Mouse (Mus musculus) MEL (cell line): ENCODE measurements at regions not wholly inside any gene's neighbourhood (a gene's known extent, or its start where the extent isn't known, plus 50 kb on each side); places are given as distances from the start of the nearest gene placed in this dataset.

Source experiments
- DNase-seq: peaks from one replicate; pipeline ENCODE4 v3.0.0; 2011; ENCODE audit warnings: low read depth, low spot score
- H3K27ac ChIP-seq: 2 replicates; pipeline ENCODE4 v1.5.1; 2012; ENCODE audit warnings: low read depth, mild to moderate bottlenecking, control low read depth, low read length, moderate library complexity; ENCODE audit not compliant: control insufficient read depth
- H3K27me3 ChIP-seq, 2 experiments: fragments of 150-350 bp in 1 of 2; sonication (generic) in 1 of 2; 2 replicates each; pipeline ENCODE4 v1.6.1; 2012; ENCODE audit warnings: low read length in 2 of 2, mild to moderate bottlenecking in 2 of 2, improper control_type of control experiment in 1 of 2, moderate library complexity in 1 of 2; ENCODE audit not compliant: insufficient read depth in 2 of 2, control insufficient read depth in 1 of 2
- H3K36me3 ChIP-seq, 2 experiments: 2 replicates each; pipeline ENCODE4 v1.6.1; 2012 to 2014; ENCODE audit warnings: low read length in 2 of 2, improper control_type of control experiment in 1 of 2, inconsistent platforms in 1 of 2, mild to moderate bottlenecking in 1 of 2; ENCODE audit not compliant: insufficient read depth in 2 of 2, control insufficient read depth in 1 of 2
- H3K4me1 ChIP-seq, 2 experiments: fragments of 150-350 bp in 1 of 2; sonication (generic) in 1 of 2; 2 replicates each; pipeline ENCODE4 v1.6.1; 2012; ENCODE audit warnings: low read length in 2 of 2, improper control_type of control experiment in 1 of 2, mild to moderate bottlenecking in 1 of 2; ENCODE audit not compliant: insufficient read depth in 2 of 2, control insufficient read depth in 1 of 2
- H3K4me3 ChIP-seq, 2 experiments: fragments of 150-350 bp in 1 of 2; sonication (generic) in 1 of 2; 2 replicates each; pipeline ENCODE4 v1.5.1; 2012; ENCODE audit warnings: low read depth in 2 of 2, low read length in 2 of 2, mild to moderate bottlenecking in 2 of 2, moderate library complexity in 2 of 2, control low read depth in 1 of 2, improper control_type of control experiment in 1 of 2; ENCODE audit not compliant: control insufficient read depth in 1 of 2, insufficient read depth in 1 of 2
- H3K79me2 ChIP-seq: 2 replicates; pipeline ENCODE4 v1.6.1; 2012; ENCODE audit warnings: mild to moderate bottlenecking, low read length, moderate library complexity; ENCODE audit not compliant: control insufficient read depth, poor library complexity, insufficient read depth
- H3K9ac ChIP-seq: 2 replicates; pipeline ENCODE4 v1.6.1; 2012; ENCODE audit warnings: low read depth, mild to moderate bottlenecking, control low read depth, low read length, moderate library complexity; ENCODE audit not compliant: control insufficient read depth, poor library complexity, severe bottlenecking
- H3K9me3 ChIP-seq: fragments of 150-350 bp; sonication (generic); replicated peaks from 2 replicates; pipeline ENCODE4 v1.6.1; 2012; ENCODE audit warnings: mild to moderate bottlenecking, low read length, improper control_type of control experiment, moderate library complexity; ENCODE audit not compliant: insufficient read depth
- CHD1 ChIP-seq: IDR thresholded peaks from 2 replicates; pipeline ENCODE4 v1.6.1; 2012; ENCODE audit warnings: low read depth, mild to moderate bottlenecking, inconsistent platforms, low read length, improper control_type of control experiment
- CTCF ChIP-seq, 3 experiments: IDR thresholded peaks in 2 of 3; conservative IDR thresholded peaks in 1 of 3; 2 replicates each; pipeline ENCODE4 v1.5.1; 2011 to 2012; ENCODE audit warnings: low read length in 3 of 3, low read depth in 2 of 3, mild to moderate bottlenecking in 2 of 3, improper control_type of control experiment in 1 of 3, inconsistent platforms in 1 of 3, mixed read lengths in 1 of 3, moderate library complexity in 1 of 3; ENCODE audit not compliant: control insufficient read depth in 1 of 3, insufficient read depth in 1 of 3, poor library complexity in 1 of 3, severe bottlenecking in 1 of 3
- E2F4 ChIP-seq: IDR thresholded peaks from 2 replicates; pipeline ENCODE4 v1.6.1; 2011; ENCODE audit warnings: low read depth, low read length, improper control_type of control experiment, borderline replicate concordance
- ELF1 ChIP-seq: IDR thresholded peaks from 2 replicates; pipeline ENCODE4 v1.6.1; 2014; ENCODE audit warnings: low read depth, mild to moderate bottlenecking, inconsistent platforms, low read length, improper control_type of control experiment, moderate library complexity
- EP300 ChIP-seq, 2 experiments: IDR thresholded peaks; 2 replicates each; pipeline ENCODE4 v1.6.1; 2011; ENCODE audit warnings: improper control_type of control experiment in 2 of 2, low read length in 2 of 2, low read depth in 1 of 2, mild to moderate bottlenecking in 1 of 2
- ETS1 ChIP-seq: IDR thresholded peaks from 2 replicates; pipeline ENCODE4 v1.6.1; 2012; ENCODE audit warnings: low read depth, mild to moderate bottlenecking, inconsistent platforms, low read length, improper control_type of control experiment, moderate library complexity
- GABPA ChIP-seq: IDR thresholded peaks from 2 replicates; pipeline ENCODE4 v1.6.1; 2012; ENCODE audit warnings: low read depth, mild to moderate bottlenecking, inconsistent platforms, low read length, improper control_type of control experiment, moderate library complexity
- HCFC1 ChIP-seq: IDR thresholded peaks from 2 replicates; pipeline ENCODE4 v1.6.1; 2012; ENCODE audit warnings: low read depth, mild to moderate bottlenecking, inconsistent platforms, low read length, improper control_type of control experiment, moderate library complexity
- MAFK ChIP-seq: IDR thresholded peaks from 2 replicates; pipeline ENCODE4 v1.6.1; 2011; ENCODE audit warnings: low read depth, mild to moderate bottlenecking, low read length, improper control_type of control experiment, borderline replicate concordance
- MAX ChIP-seq: IDR thresholded peaks from 2 replicates; pipeline ENCODE4 v1.6.1; 2011; ENCODE audit warnings: low read length, improper control_type of control experiment
- MAZ ChIP-seq: IDR thresholded peaks from 2 replicates; pipeline ENCODE4 v1.6.1; 2012; ENCODE audit warnings: low read depth, mild to moderate bottlenecking, inconsistent platforms, low read length, improper control_type of control experiment
- MEF2A ChIP-seq: IDR thresholded peaks from 2 replicates; pipeline ENCODE4 v1.6.1; 2014; ENCODE audit warnings: low read depth, mild to moderate bottlenecking, inconsistent platforms, low read length, improper control_type of control experiment; ENCODE audit not compliant: poor library complexity, insufficient replicate concordance, severe bottlenecking; ENCODE audit errors: extremely low read depth
- MYB ChIP-seq: IDR thresholded peaks from 2 replicates; pipeline ENCODE4 v1.6.1; 2011; ENCODE audit warnings: mild to moderate bottlenecking, low read depth, low read length, improper control_type of control experiment
- RAD21 ChIP-seq: IDR thresholded peaks from 2 replicates; pipeline ENCODE4 v1.6.1; 2011; ENCODE audit warnings: mild to moderate bottlenecking, low read depth, low read length, improper control_type of control experiment
- SIN3A ChIP-seq: IDR thresholded peaks from 2 replicates; pipeline ENCODE4 v1.6.1; 2012; ENCODE audit warnings: low read length, improper control_type of control experiment, inconsistent platforms
- SMC3 ChIP-seq: IDR thresholded peaks from 2 replicates; pipeline ENCODE4 v1.6.1; 2011; ENCODE audit warnings: low read depth, low read length, improper control_type of control experiment
- TAL1 ChIP-seq: IDR thresholded peaks from 2 replicates; pipeline ENCODE4 v1.6.1; 2012; ENCODE audit warnings: mild to moderate bottlenecking, inconsistent platforms, low read length, moderate library complexity, mixed read lengths
- TBP ChIP-seq: IDR thresholded peaks from 2 replicates; pipeline ENCODE4 v1.8.0; 2011; ENCODE audit warnings: low read depth, low read length, improper control_type of control experiment
- TCF12 ChIP-seq: IDR thresholded peaks from 2 replicates; pipeline ENCODE4 v1.6.1; 2014; ENCODE audit warnings: low read depth, mild to moderate bottlenecking, inconsistent platforms, low read length, improper control_type of control experiment, moderate library complexity
- USF1 ChIP-seq: IDR thresholded peaks from 2 replicates; pipeline ENCODE4 v1.6.1; 2014; ENCODE audit warnings: low read depth, mild to moderate bottlenecking, inconsistent platforms, low read length, improper control_type of control experiment, moderate library complexity
- ZC3H11A ChIP-seq: IDR thresholded peaks from 2 replicates; pipeline ENCODE4 v1.6.1; 2012; ENCODE audit warnings: low read depth, mild to moderate bottlenecking, inconsistent platforms, low read length, improper control_type of control experiment
- ZKSCAN1 ChIP-seq: IDR thresholded peaks from 2 replicates; pipeline ENCODE4 v1.6.1; 2012; ENCODE audit warnings: low read depth, mild to moderate bottlenecking, inconsistent platforms, low read length, improper control_type of control experiment, moderate library complexity
- ZMIZ1 ChIP-seq: IDR thresholded peaks from 2 replicates; pipeline ENCODE4 v1.6.1; 2012; ENCODE audit warnings: low read depth, mild to moderate bottlenecking, inconsistent platforms, low read length, improper control_type of control experiment, moderate library complexity
- ZNF384 ChIP-seq: IDR thresholded peaks from 2 replicates; pipeline ENCODE4 v1.6.1; 2012; ENCODE audit warnings: low read depth, mild to moderate bottlenecking, inconsistent platforms, low read length, improper control_type of control experiment

- Histone ChIP-seq H3K79me2 (no peaks in the 10 kb centered on the region), H3K27me3 (no peaks in the 10 kb centered on the region)
- TF ChIP-seq TBP (no peak), GABPA (no peak), MAZ (no peak), MYB (no peak), MAFK (no peak)
- TF ChIP-seq, all 39 proteins: peak for 0
- H3K4me3 ChIP-seq, result no peak overlapping the region
- H3K9me3 ChIP-seq, result no peaks in the 10 kb centered on the region
- no peaks in the 10 kb centered on the region for H3K4me1 ChIP-seq
- no peak overlapping the region for H3K27ac ChIP-seq
- no peak for DNase-seq
- H3K36me3 ChIP-seq, result no peaks in the 10 kb centered on the region
- no peak overlapping the region for H3K9ac ChIP-seq
Observed at GRCm38 (mm10) chr8:44027738-44028137, 317.9 kb upstream of the Adam34 start.

- peak; percentile 16 for DNase-seq
- Histone ChIP-seq H3K36me3 (no peaks in the 10 kb centered on the region), H3K79me2 (no peaks in the 10 kb centered on the region), H3K27me3 (no peaks in the 10 kb centered on the region), H3K4me3 (no peak overlapping the region), H3K9ac (no peak overlapping the region), H3K9me3 (no peaks in the 10 kb centered on the region), H3K27ac (no peak overlapping the region), H3K4me1 (no peaks in the 10 kb centered on the region)
- TF ChIP-seq ZNF384 (no peak), MAZ (no peak), CTCF (IDR thresholded peaks at IDR 0.05 in 2 of 3, conservative IDR thresholded peaks at IDR 0.05 in 1 of 3; ENCODE audit: control insufficient read depth in 1 of 3, insufficient read depth in 1 of 3, low read depth in 2 of 3, low read length in 3 of 3, poor library complexity in 1 of 3, severe bottlenecking in 1 of 3) (peak; percentile 52 to 70 (median 66)), HCFC1 (no peak), EP300 (IDR thresholded peaks at IDR 0.05; ENCODE audit: low read depth in 1 of 2, low read length in 2 of 2) (no peak), USF1 (no peak), SMC3 (peak; percentile 60), SIN3A (no peak), ZMIZ1 (no peak), RAD21 (peak; percentile 37), MAFK (no peak), TBP (no peak), TAL1 (no peak)
Observed at GRCm38 (mm10) chr8:44025926-44026325, 316.1 kb upstream of the Adam34 start.

GRCm38 (mm10) chr8:44024028-44024427, 314.2 kb upstream of the Adam34 start:
- TF ChIP-seq ELF1, result no peak
- no peak for TF ChIP-seq E2F4
- TF ChIP-seq MEF2A, result no peak
- TF ChIP-seq MYB, result no peak
- TF ChIP-seq ETS1, result no peak
- TF ChIP-seq CHD1, result no peak
- TF ChIP-seq MAZ, result no peak
- TF ChIP-seq SIN3A, result no peak
- TF ChIP-seq ZC3H11A, result no peak
- no peak for TF ChIP-seq SMC3
- no peak for TF ChIP-seq RAD21
- TF ChIP-seq CTCF (IDR thresholded peaks at IDR 0.05 in 2 of 3, conservative IDR thresholded peaks at IDR 0.05 in 1 of 3; ENCODE audit: control insufficient read depth in 1 of 3, insufficient read depth in 1 of 3, low read depth in 2 of 3, low read length in 3 of 3, poor library complexity in 1 of 3, severe bottlenecking in 1 of 3), result no peak
- no peak for TF ChIP-seq TBP
- no peak for TF ChIP-seq ZMIZ1
- TF ChIP-seq MAX, result no peak
- no peak for TF ChIP-seq TCF12
- TF ChIP-seq ZKSCAN1, result no peak
- no peak for DNase-seq
- no peaks in the 10 kb centered on the region for H3K27me3 ChIP-seq
- H3K36me3 ChIP-seq, result no peaks in the 10 kb centered on the region
- H3K9ac ChIP-seq, result no peak overlapping the region
- no peak overlapping the region for H3K4me3 ChIP-seq
- no peaks in the 10 kb centered on the region for H3K9me3 ChIP-seq
- H3K27ac ChIP-seq, result no peak overlapping the region
- H3K79me2 ChIP-seq, result no peaks in the 10 kb centered on the region
- no peaks in the 10 kb centered on the region for H3K4me1 ChIP-seq
